Mouse (Mus musculus) lung, embryonic 14.5 days (tissue): ENCODE results near the gene Ceacam1. TPM values are rescaled to one million over a fixed set of nuclear protein-coding genes. Genes with fewer than 3 reads are reported as not detected.

Experiments
- ATAC-seq: fragments of 200-750 bp; cut with Nextera tagmentation; 2 replicates; pipeline ENCODE4 v1.8.0; 2017; ENCODE audit warnings: mild to moderate bottlenecking, moderate TSS enrichment, moderate library complexity; ENCODE audit not compliant: insufficient read depth
- DNase-seq: peaks from one replicate; pipeline ENCODE4 v3.0.0-alpha.2; 2015
- H3K27ac ChIP-seq: fragments of 300-500 bp; sonication (generic); 2 replicates; pipeline ENCODE4 v1.5.1; 2014; ENCODE audit warnings: low read depth, mild to moderate bottlenecking, moderate library complexity
- H3K27me3 ChIP-seq: fragments of 300-500 bp; sonication (generic); 2 replicates; pipeline ENCODE4 v1.6.1; 2014; ENCODE audit warnings: low read length, control low read depth; ENCODE audit not compliant: insufficient read depth
- H3K36me3 ChIP-seq: fragments of 300-500 bp; sonication (generic); 2 replicates; pipeline ENCODE4 v1.6.1; 2014; ENCODE audit warnings: control low read depth; ENCODE audit not compliant: insufficient read depth
- H3K4me1 ChIP-seq: fragments of 300-500 bp; sonication (generic); 2 replicates; pipeline ENCODE4 v1.6.1; 2014; ENCODE audit warnings: antibody characterized with exemption, control low read depth; ENCODE audit not compliant: insufficient read depth
- H3K4me2 ChIP-seq: fragments of 300-500 bp; sonication (generic); 2 replicates; pipeline ENCODE4 v1.6.1; 2014; ENCODE audit warnings: mild to moderate bottlenecking
- H3K4me3 ChIP-seq: fragments of 300-500 bp; sonication (generic); 2 replicates; pipeline ENCODE4 v1.5.1; 2014; ENCODE audit warnings: low read depth, low read length
- H3K9ac ChIP-seq: fragments of 300-500 bp; sonication (generic); 2 replicates; pipeline ENCODE4 v1.6.1; 2014
- H3K9me3 ChIP-seq: fragments of 300-500 bp; sonication (generic); 2 replicates; pipeline ENCODE4 v1.6.1; 2016; ENCODE audit warnings: low read depth, low read length, control low read depth
- CTCF ChIP-seq: IDR thresholded peaks from 2 replicates; pipeline ENCODE4 v1.5.1; 2016; ENCODE audit warnings: antibody characterized with exemption, low read depth
- WGBS: fragments of 180-500 bp; shearing (Covaris S2); extraction: QIAGEN DNeasy Blood & Tissue Kit; methylation state at CpG from one replicate; pipeline ENCODE4 v1.1.7; 2014; 5-methylcytosine and 5-hydroxymethylcytosine counted together
- polyA plus RNA-seq: library from polyadenylated mRNA; unstranded; fragments of >200 nt; fragmentation: Nextera tagmentation; extraction: Ambion mirVana; gene quantifications from 2 replicates; pipeline ENCODE4 v1.2.1, GENCODE M21; 2014

Ceacam1 gene
- polyA plus RNA-seq, 1 experiment from 2014 or later = 2.3 TPM

DNA sequence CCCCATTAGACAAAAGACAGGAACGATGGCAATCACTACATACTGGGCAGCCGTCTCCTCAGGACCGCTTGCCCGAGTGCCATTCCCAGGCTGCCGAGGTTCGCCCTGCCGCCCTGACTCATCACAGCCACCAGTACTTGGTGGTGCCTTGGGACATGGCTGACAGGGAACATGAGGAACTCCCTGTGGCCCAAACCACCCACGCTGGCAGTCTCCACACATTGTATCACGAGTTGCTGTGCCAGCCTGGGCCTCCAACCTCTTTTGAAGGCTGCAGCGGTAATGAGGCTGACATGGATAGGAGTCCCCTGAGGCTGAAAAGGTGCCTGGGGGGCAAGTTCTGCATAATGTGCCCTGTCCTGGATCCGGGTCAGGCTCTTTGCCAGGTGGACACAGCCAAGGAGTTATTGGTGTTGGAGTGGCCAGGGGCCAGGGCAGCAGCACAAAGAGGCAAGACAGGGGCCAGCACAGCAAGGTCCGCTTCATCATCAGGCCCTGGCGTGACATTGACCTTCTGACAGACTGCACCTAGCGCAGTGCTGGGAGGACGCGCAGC lies 55.0 kb downstream of the Ceacam1 start:
- Histone ChIP-seq H3K36me3 (no peaks in the 10 kb centered on the region), H3K9me3 (no peaks in the 10 kb centered on the region), H3K4me3 (no peak overlapping the region), H3K27me3 (peaks cover 3% of the 10 kb centered on the region; the same call in 1 of the 2 replicates), H3K27ac (no peak overlapping the region), H3K9ac (no peak overlapping the region), H3K4me1 (no peaks in the 10 kb centered on the region), H3K4me2 (no peak overlapping the region)
- 72% methylated on average over 16 of the region's 16 CpGs for WGBS
- DNase-seq (no peak), ATAC-seq (no peak)
- no peak for TF ChIP-seq CTCF

DNA sequence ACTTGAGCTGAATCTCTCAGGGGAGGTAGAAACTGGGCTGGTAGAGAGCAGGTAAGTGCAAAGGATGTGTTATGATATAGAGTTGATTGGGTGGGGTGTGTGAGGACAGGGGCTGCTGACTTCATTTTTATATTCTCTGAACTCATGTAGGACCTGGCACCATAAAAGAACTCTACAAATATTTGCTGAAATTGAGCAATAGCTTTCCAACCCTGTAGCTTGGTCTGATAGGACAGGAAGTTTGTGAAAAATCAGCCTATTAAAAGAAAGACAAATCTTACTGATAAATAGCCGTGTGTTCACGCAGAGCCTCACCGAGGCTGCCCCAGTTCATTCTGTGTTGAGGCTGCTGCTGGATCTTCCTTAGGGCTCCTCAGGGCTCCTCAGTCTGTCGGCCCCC lies 57.5 kb downstream of the Ceacam1 start:
- Histone ChIP-seq H3K9me3 (no peaks in the 10 kb centered on the region), H3K27ac (no peak overlapping the region), H3K27me3 (peaks cover 3% of the 10 kb centered on the region; the same call in 1 of the 2 replicates), H3K36me3 (no peaks in the 10 kb centered on the region), H3K4me1 (no peaks in the 10 kb centered on the region), H3K9ac (no peak overlapping the region), H3K4me3 (no peak overlapping the region), H3K4me2 (no peak overlapping the region)
- WGBS = 70% methylated on average over 4 of the region's 4 CpGs
- no peak for TF ChIP-seq CTCF
- DNase-seq (no peak), ATAC-seq (no peak)

DNA sequence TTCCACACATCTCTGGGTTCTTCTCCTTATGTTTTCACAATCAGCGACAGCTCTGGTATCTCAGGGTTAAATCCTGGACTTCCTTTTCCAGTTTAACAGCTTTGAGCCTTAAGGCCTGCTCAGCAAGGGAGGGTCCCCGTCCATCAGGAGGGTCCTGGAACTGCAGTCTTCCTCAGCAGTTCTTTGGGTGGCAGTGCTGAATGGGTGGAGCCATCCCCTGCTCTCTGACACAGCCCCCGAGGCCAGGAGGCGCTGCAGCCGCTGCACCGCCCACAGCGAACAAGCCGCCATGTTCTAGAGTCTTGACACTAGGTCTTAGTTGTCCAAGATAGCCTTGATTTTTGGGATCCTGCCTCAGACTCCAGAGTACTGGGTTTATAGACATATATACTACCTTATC lies 57.9 kb downstream of the Ceacam1 start:
- no peak overlapping the region for H3K4me2 ChIP-seq
- no peak overlapping the region for H3K4me3 ChIP-seq
- ATAC-seq (no peak), DNase-seq (no peak)
- H3K36me3 ChIP-seq = no peaks in the 10 kb centered on the region
- H3K4me1 ChIP-seq = no peaks in the 10 kb centered on the region
- no peaks in the 10 kb centered on the region for H3K9me3 ChIP-seq
- no peak for TF ChIP-seq CTCF
- H3K9ac ChIP-seq = no peak overlapping the region
- no peak overlapping the region for H3K27ac ChIP-seq
- WGBS = 79% methylated on average over 8 of the region's 8 CpGs
- H3K27me3 ChIP-seq = peaks cover 3% of the 10 kb centered on the region; the same call in 1 of the 2 replicates

- H3K4me1 ChIP-seq = no peaks in the 10 kb centered on the region
- no peak overlapping the region for H3K9ac ChIP-seq
- TF ChIP-seq CTCF = peak; percentile 59
- WGBS = 73% methylated on average over 1 of the region's 1 CpGs
- H3K27ac ChIP-seq = no peak overlapping the region
- ATAC-seq = no peak
- H3K4me3 ChIP-seq = no peak overlapping the region
- no peak overlapping the region for H3K4me2 ChIP-seq
- peaks cover under 1% of the 10 kb centered on the region; the same call in 1 of the 2 replicates for H3K27me3 ChIP-seq
- H3K36me3 ChIP-seq = no peaks in the 10 kb centered on the region
- no peaks in the 10 kb centered on the region for H3K9me3 ChIP-seq
- peak; percentile 53 for DNase-seq
Observed at GRCm38 (mm10) chr7:25417597-25417996, 59.8 kb downstream of the Ceacam1 start.

DNA sequence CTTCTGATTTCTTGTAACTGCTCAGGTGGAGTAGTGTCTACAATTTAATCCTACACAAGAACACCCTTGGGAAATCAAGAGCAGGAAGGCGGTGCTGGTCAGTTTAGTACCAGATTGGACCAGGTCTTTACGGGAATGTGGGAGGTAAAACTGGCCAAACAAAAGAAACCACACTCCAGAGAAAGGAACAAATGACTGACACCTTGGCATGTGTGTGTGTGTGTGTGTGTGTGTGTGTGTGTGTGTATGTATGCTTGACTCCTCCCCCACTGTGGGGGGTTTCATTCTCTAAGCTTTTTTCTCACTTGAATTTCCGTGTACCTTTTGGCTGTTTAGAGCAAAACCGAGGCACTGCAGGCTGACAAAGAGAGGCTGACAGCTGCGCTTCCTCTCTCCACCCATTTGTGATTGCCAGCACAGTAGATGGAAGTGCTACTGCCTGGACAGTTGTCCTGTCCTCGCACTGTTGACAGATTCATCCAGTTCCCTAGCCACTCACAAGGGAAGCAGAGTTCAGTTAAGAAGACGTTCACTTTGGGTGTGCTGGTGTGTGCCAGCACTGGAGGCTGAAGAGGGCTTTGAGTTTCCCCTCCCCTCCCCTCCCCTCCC lies 64.5 kb downstream of the Ceacam1 start, which contains the start of gene Cxcl17:
Gene Cxcl17, minus strand, starts transcription at position 54 of the 609 bp plus-strand sequence.
- Histone ChIP-seq H3K9ac (no peak within 1 kb of the TSS), H3K4me2 (no peak within 1 kb of the TSS), H3K4me1 (no peaks in the 10 kb centered on the region), H3K9me3 (no peaks in the 10 kb centered on the region), H3K36me3 (no peaks in the 10 kb centered on the region), H3K27ac (no peak within 1 kb of the TSS), H3K4me3 (no peak within 1 kb of the TSS), H3K27me3 (no peaks in the 10 kb centered on the region)
- DNase-seq = peak; percentile 28
- TF ChIP-seq CTCF = no peak
- ATAC-seq = no peak
- 38% methylated on average over 7 of the region's 7 CpGs for WGBS

DNA sequence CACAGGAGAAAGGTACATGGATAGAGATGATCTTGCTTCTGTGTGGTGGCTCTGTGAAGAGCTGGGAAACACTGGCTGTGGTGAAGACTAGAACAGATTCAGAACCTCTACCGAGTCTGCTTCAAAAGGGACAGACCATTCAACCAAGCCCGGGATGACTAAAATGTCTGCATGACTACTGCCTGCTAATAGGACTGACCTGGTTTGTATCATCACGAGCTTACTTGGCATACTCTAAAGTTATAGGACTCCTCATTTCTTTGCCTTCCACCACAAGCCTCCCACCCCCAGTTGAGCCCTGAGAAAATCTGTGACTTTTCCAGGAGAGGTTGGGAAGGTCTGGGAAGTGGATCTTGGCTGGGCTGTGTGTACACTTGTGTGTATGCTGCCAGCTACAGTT lies 65.5 kb downstream of the Ceacam1 start:
- ATAC-seq = no peak
- Histone ChIP-seq H3K4me1 (no peaks in the 10 kb centered on the region), H3K4me3 (no peak overlapping the region), H3K9me3 (no peaks in the 10 kb centered on the region), H3K4me2 (no peak overlapping the region), H3K36me3 (no peaks in the 10 kb centered on the region), H3K27me3 (no peaks in the 10 kb centered on the region), H3K27ac (no peak overlapping the region), H3K9ac (no peak overlapping the region)
- DNase-seq = no peak
- WGBS = 92% methylated on average over 3 of the region's 3 CpGs
- TF ChIP-seq CTCF = no peak

Other genes starting within 250 kb of the Ceacam1 start
- 14.6 and 14.9 TPM in 2 replicates for gene Gsk3a, start 239.8 kb downstream of the Ceacam1 start, polyA plus RNA-seq
- gene Erf, start 226.8 kb downstream of the Ceacam1 start, polyA plus RNA-seq = 24.5 and 26.6 TPM in 2 replicates
- 31.1 and 39.1 TPM in 2 replicates for gene Cic, start 209.9 kb downstream of the Ceacam1 start, polyA plus RNA-seq
- gene Pafah1b3, start 179.6 kb downstream of the Ceacam1 start, polyA plus RNA-seq = 175 and 183 TPM in 2 replicates
- 0.26 and 0.29 TPM in 2 replicates for gene Prr19, start 176.2 kb downstream of the Ceacam1 start, polyA plus RNA-seq
- 0.25 TPM in 1 of 2 replicates, not detected in the other for gene Tmem145, start 171.5 kb downstream of the Ceacam1 start, polyA plus RNA-seq
- 12.2 and 14.9 TPM in 2 replicates for gene Megf8, start 160.4 kb downstream of the Ceacam1 start, polyA plus RNA-seq
- gene Cnfn, start 107.9 kb downstream of the Ceacam1 start, polyA plus RNA-seq = not detected in 2 replicates
- gene Lipe, start 78.9 kb downstream of the Ceacam1 start, polyA plus RNA-seq = 3.8 and 4.0 TPM in 2 replicates
- not detected in 2 replicates for gene Cxcl17, start 64.7 kb downstream of the Ceacam1 start, polyA plus RNA-seq
- gene Ceacam2, start 62.3 kb upstream of the Ceacam1 start, polyA plus RNA-seq = 0.11 TPM in 1 of 2 replicates, not detected in the other
- gene Erich4, start 138.3 kb upstream of the Ceacam1 start, polyA plus RNA-seq = not detected in 2 replicates
- gene Dmac2, start 141.8 kb upstream of the Ceacam1 start, polyA plus RNA-seq = 27.8 and 33.5 TPM in 2 replicates
- gene B3gnt8, start 149.1 kb upstream of the Ceacam1 start, polyA plus RNA-seq = 3.5 and 4.0 TPM in 2 replicates
- gene Bckdha, start 181.4 kb upstream of the Ceacam1 start, polyA plus RNA-seq = 40.2 and 42.1 TPM in 2 replicates
- gene Exosc5, start 181.6 kb upstream of the Ceacam1 start, polyA plus RNA-seq = 72.3 and 79.7 TPM in 2 replicates
- 1.6 and 2.8 TPM in 2 replicates for gene Tmem91, start 197.6 kb upstream of the Ceacam1 start, polyA plus RNA-seq
- 25.1 and 27.6 TPM in 2 replicates for gene B9d2, start 203.2 kb upstream of the Ceacam1 start, polyA plus RNA-seq
- gene Tgfb1, start 209.4 kb upstream of the Ceacam1 start, polyA plus RNA-seq = 4.0 and 4.1 TPM in 2 replicates
- 28.6 and 29.4 TPM in 2 replicates for gene Ccdc97, start 241.5 kb upstream of the Ceacam1 start, polyA plus RNA-seq